Comparison of ENCODE assay signal across 20 mouse cellular contexts in genomic region chr8:115377321-115377720, GRCm38 (mm10).
DNase-seq lines count a peak whose midpoint lies in the region; ATAC-seq and TF ChIP-seq lines count a peak whose summit lies in the region.
"Had no signal": no experiment of that assay in that cellular context is flagged by ENCODE, and none has a peak within 500 bp of the region (broad histone marks: within the 10 kb centered on the region; RNA-seq: fewer than 3 reads in every experiment).

No protein-coding gene starts in this region.

- no peak overlapping the region for H3K4me3 ChIP-seq in heart, embryonic 12.5 days
- no peak overlapping the region for H3K4me3 ChIP-seq in liver, embryonic 12.5 days
- no peak overlapping the region for H3K4me3 ChIP-seq in midbrain, postnatal 0 days (ENCODE audit: low read depth, low read length)
- no peak overlapping the region for H3K4me3 ChIP-seq in midbrain, embryonic 10.5 days
- H3K4me3 ChIP-seq: forebrain, embryonic 12.5 days; hindbrain, embryonic 10.5 days; layer of hippocampus, adult 2 months; limb, embryonic 12.5 days; liver, embryonic 13.5 days; midbrain, embryonic 13.5 days; stomach, embryonic 15.5 days had no signal

- H3K9me3 ChIP-seq in heart, embryonic 12.5 days (replicated peaks): 0 out of 2 replicates have a peak, but pooled peaks cover 4% of the 10 kb centered on the region
- no peaks in the 10 kb centered on the region for H3K9me3 ChIP-seq in liver, embryonic 12.5 days (replicated peaks)
- H3K9me3 ChIP-seq in midbrain, postnatal 0 days (ENCODE audit: low read length): no peaks in the 10 kb centered on the region
- no peaks in the 10 kb centered on the region for H3K9me3 ChIP-seq in midbrain, embryonic 10.5 days (replicated peaks)
- H3K9me3 ChIP-seq: forebrain, embryonic 12.5 days; limb, embryonic 12.5 days; liver, embryonic 13.5 days; midbrain, embryonic 13.5 days; stomach, embryonic 15.5 days had no signal

- H3K4me2 ChIP-seq in heart, embryonic 12.5 days: no peak overlapping the region
- no peak overlapping the region for H3K4me2 ChIP-seq in liver, embryonic 12.5 days
- no peak overlapping the region for H3K4me2 ChIP-seq in midbrain, postnatal 0 days (ENCODE audit: low read depth, low read length, poor library complexity, severe bottlenecking)
- H3K4me2 ChIP-seq: forebrain, embryonic 12.5 days; limb, embryonic 12.5 days; liver, embryonic 13.5 days; midbrain, embryonic 13.5 days; stomach, embryonic 15.5 days had no signal

- peaks cover 23% of the 10 kb centered on the region for H3K4me1 ChIP-seq in heart, embryonic 12.5 days (replicated peaks)
- H3K4me1 ChIP-seq in liver, embryonic 12.5 days: no peaks in the 10 kb centered on the region
- H3K4me1 ChIP-seq in midbrain, postnatal 0 days (ENCODE audit: insufficient read depth, low read length): 0 out of 2 replicates have a peak, but pooled peaks cover 3% of the 10 kb centered on the region
- peaks cover 23% of the 10 kb centered on the region for H3K4me1 ChIP-seq in midbrain, embryonic 10.5 days
- H3K4me1 ChIP-seq: liver, embryonic 13.5 days had no signal

- H3K36me3 ChIP-seq in heart, embryonic 12.5 days: no peaks in the 10 kb centered on the region
- H3K36me3 ChIP-seq in liver, embryonic 12.5 days: no peaks in the 10 kb centered on the region
- H3K36me3 ChIP-seq in midbrain, postnatal 0 days (ENCODE audit: insufficient read depth, low read length): no peaks in the 10 kb centered on the region
- H3K36me3 ChIP-seq in midbrain, embryonic 10.5 days: no peaks in the 10 kb centered on the region
- H3K36me3 ChIP-seq: forebrain, embryonic 12.5 days; hindbrain, embryonic 10.5 days; limb, embryonic 12.5 days; liver, embryonic 13.5 days; midbrain, embryonic 13.5 days; stomach, embryonic 15.5 days had no signal

- H3K27ac ChIP-seq in heart, embryonic 12.5 days (ENCODE audit: poor library complexity, severe bottlenecking): no peak overlapping the region
- no peak overlapping the region for H3K27ac ChIP-seq in liver, embryonic 12.5 days
- no peak overlapping the region for H3K27ac ChIP-seq in midbrain, postnatal 0 days (ENCODE audit: low read depth, low read length)
- no peak overlapping the region for H3K27ac ChIP-seq in midbrain, embryonic 10.5 days (replicated peaks)
- H3K27ac ChIP-seq: forebrain, embryonic 12.5 days; hindbrain, embryonic 10.5 days; layer of hippocampus, adult 2 months; limb, embryonic 12.5 days; liver, embryonic 13.5 days; midbrain, embryonic 13.5 days; stomach, embryonic 15.5 days had no signal

- H3K27me3 ChIP-seq in heart, embryonic 12.5 days (replicated peaks): 0 out of 2 replicates have a peak, but pooled peaks cover 4% of the 10 kb centered on the region
- H3K27me3 ChIP-seq in liver, embryonic 12.5 days (replicated peaks): no peaks in the 10 kb centered on the region
- no peaks in the 10 kb centered on the region for H3K27me3 ChIP-seq in midbrain, postnatal 0 days (ENCODE audit: insufficient read depth, low read length)
- no peaks in the 10 kb centered on the region for H3K27me3 ChIP-seq in midbrain, embryonic 10.5 days (ENCODE audit: low read depth, poor library complexity, severe bottlenecking)
- H3K27me3 ChIP-seq: forebrain, embryonic 12.5 days; liver, embryonic 13.5 days; midbrain, embryonic 13.5 days; stomach, embryonic 15.5 days had no signal

- 32% methylated on average over 4 of the region's 4 CpGs for WGBS in heart, embryonic 12.5 days
- 45% methylated on average over 4 of the region's 4 CpGs for WGBS in liver, embryonic 12.5 days (ENCODE audit: insufficient replicate concordance)
- WGBS in midbrain, postnatal 0 days: 44% methylated on average over 4 of the region's 4 CpGs
- 80% methylated on average over 4 of the region's 4 CpGs for WGBS in midbrain, embryonic 10.5 days

- no peak overlapping the region for H3K9ac ChIP-seq in heart, embryonic 12.5 days
- H3K9ac ChIP-seq in liver, embryonic 12.5 days: no peak overlapping the region
- H3K9ac ChIP-seq in midbrain, postnatal 0 days (replicated peaks; ENCODE audit: low read length, poor library complexity, severe bottlenecking): no peak overlapping the region
- H3K9ac ChIP-seq: forebrain, embryonic 12.5 days; limb, embryonic 12.5 days; liver, embryonic 13.5 days; midbrain, embryonic 13.5 days; stomach, embryonic 15.5 days had no signal

- no peak for TF ChIP-seq CTCF in midbrain, postnatal 0 days (IDR thresholded peaks at IDR 0.05)

- ATAC-seq in heart, embryonic 12.5 days (ENCODE audit: insufficient number of reproducible peaks, low FRiP score): no peak
- no peak for ATAC-seq in liver, embryonic 12.5 days
- no peak for ATAC-seq in midbrain, postnatal 0 days (ENCODE audit: low FRiP score)
- ATAC-seq: activated CD4-positive, CD25-positive, alpha-beta regulatory T cell, adult 4 months; intestine, postnatal 0 days; midbrain, embryonic 13.5 days had no signal

- peak; percentile 28 for DNase-seq in heart, postnatal 4 days
- peak; percentile 14 for DNase-seq in liver
- peak; percentile 12 for DNase-seq in midbrain, postnatal 0 days (ENCODE audit: low spot score)
- no peak for DNase-seq in midbrain, embryonic 10.5 days (ENCODE audit: low spot score)
- DNase-seq: adrenal gland, adult 8-10 months; cerebellum, adult 2 months; kidney, postnatal 14 days; liver, embryonic 13.5 days; lung, adult 2 months; thymus, postnatal 25 days had no signal
